Mouse (Mus musculus): ENCODE data around the gene Pip4p1.
"Not testable (repeated sequence)": the region's sequence is repeated elsewhere in the genome, so short reads cannot be mapped to it uniquely, and the experiment has no call there.

DNA sequence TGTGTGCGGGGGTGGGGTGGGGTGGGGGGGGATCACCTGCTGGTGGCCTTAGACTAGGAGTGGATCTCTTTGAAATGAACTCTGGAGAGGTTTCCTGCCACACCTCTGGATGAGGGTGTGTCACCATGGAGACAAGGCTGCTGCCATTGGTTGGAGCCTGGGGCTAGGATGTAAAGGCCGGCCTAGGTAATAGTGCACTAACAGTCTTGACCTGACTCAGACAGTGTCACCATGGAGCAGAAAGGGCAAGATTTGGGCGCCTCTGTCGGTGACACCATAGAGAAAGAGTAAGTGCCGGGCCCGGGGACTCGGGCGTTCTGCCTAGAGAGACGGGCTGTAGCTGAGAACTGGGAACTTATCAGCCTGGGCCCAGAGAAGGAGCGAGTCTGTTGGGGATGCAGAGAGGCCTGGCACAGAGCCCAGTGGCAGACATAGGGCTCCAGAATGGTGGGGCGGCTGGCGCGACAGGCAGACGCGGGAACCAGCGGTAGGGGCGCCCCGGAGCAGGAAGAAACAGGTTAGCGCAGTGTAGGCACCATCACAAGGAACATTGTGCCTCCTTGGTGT, 25.4 kb upstream of the Pip4p1 start, which contains the start of gene Pnp2:
- not testable (repeated sequence) for TF ChIP-seq RCOR1 (conservative IDR thresholded peaks at IDR 0.05; ENCODE audit: low read depth, low read length); UBTF (IDR thresholded peaks at IDR 0.05; ENCODE audit: low read depth, low read length); POLR2A (IDR thresholded peaks at IDR 0.05; ENCODE audit: low read depth, low read length); CTCF (conservative IDR thresholded peaks at IDR 0.05 in 1 of 2, IDR thresholded peaks at IDR 0.05 in 1 of 2; ENCODE audit: low read depth in 2 of 2, low read length in 2 of 2); SIN3A (IDR thresholded peaks at IDR 0.05; ENCODE audit: low read length); NRF1 (IDR thresholded peaks at IDR 0.05; ENCODE audit: low read depth, low read length); PAX5 (IDR thresholded peaks at IDR 0.05; ENCODE audit: low read length); GABPA (IDR thresholded peaks at IDR 0.05; ENCODE audit: insufficient replicate concordance, low read depth, low read length); SMC3 (IDR thresholded peaks at IDR 0.05; ENCODE audit: low read depth, low read length); USF1 (IDR thresholded peaks at IDR 0.05; ENCODE audit: low read depth, low read length)

Data from CH12.LX (cell line).